18 mouse cellular contexts compared by ENCODE assay signal in the genomic region with DNA sequence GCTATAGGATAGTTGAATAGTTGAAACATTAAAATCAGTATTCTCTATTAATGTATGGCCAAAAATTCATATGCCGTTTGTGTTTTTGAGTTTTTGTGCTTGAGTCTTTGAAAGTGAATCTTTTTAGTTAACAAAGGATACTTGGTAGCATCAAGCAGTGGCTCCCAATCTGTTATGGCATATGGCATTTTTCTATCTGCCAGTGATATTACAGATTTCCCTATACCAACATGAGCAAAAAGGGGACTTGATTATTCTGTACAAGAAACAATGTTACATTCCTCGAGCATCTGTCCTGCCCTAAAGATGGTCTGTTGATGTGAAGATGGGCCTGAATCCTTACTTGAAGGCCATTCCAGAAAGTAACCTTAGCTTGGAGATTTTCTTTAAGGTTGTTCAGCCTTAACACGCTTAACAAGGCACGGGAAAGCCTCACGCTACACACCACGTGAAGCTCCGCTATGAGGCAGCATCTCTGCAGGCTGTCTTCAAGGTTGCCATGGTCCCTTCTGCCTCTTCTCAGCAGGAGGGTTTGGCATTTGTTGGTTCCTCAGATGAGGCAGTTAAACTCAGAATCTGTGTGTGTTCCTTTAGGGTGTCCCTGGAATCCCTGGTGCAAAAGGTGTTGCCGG. TPM values are rescaled to one million over a fixed set of nuclear protein-coding genes. Genes with fewer than 3 reads are reported as not detected.
DNase-seq lines count a peak whose midpoint lies in the region; ATAC-seq lines count a peak whose summit lies in the region.
"Had no signal": no experiment of that assay in that cellular context is flagged by ENCODE, and none has a peak within 500 bp of the region (broad histone marks: within the 10 kb centered on the region; RNA-seq: fewer than 3 reads in every experiment).

No protein-coding gene starts in this region.

- H3K9ac ChIP-seq in forebrain, embryonic 16.5 days (replicated peaks; ENCODE audit: low read depth, low read length) = no peak overlapping the region
- no peak overlapping the region for H3K9ac ChIP-seq in kidney, embryonic 16.5 days (replicated peaks; ENCODE audit: low read length)
- no peak overlapping the region for H3K9ac ChIP-seq in intestine, embryonic 15.5 days
- H3K9ac ChIP-seq: hindbrain, embryonic 13.5 days; liver, embryonic 15.5 days; stomach, embryonic 15.5 days had no signal

- H3K9me3 ChIP-seq in forebrain, embryonic 16.5 days (ENCODE audit: control insufficient read depth, low read length) = no peaks in the 10 kb centered on the region
- H3K9me3 ChIP-seq in kidney, embryonic 16.5 days (ENCODE audit: low read length) = no peaks in the 10 kb centered on the region
- no peaks in the 10 kb centered on the region for H3K9me3 ChIP-seq in intestine, embryonic 15.5 days
- H3K9me3 ChIP-seq: hindbrain, embryonic 13.5 days; liver, embryonic 15.5 days; stomach, embryonic 15.5 days had no signal

- H3K36me3 ChIP-seq in forebrain, embryonic 16.5 days (ENCODE audit: control insufficient read depth, insufficient read depth) = no peaks in the 10 kb centered on the region
- H3K36me3 ChIP-seq in kidney, embryonic 16.5 days (ENCODE audit: insufficient read depth, low read length) = no peaks in the 10 kb centered on the region
- H3K36me3 ChIP-seq in intestine, embryonic 15.5 days = no peaks in the 10 kb centered on the region
- H3K36me3 ChIP-seq: hindbrain, embryonic 13.5 days; liver, embryonic 15.5 days; stomach, embryonic 15.5 days had no signal

- peaks cover 15% of the 10 kb centered on the region for H3K4me1 ChIP-seq in forebrain, embryonic 16.5 days (replicated peaks; ENCODE audit: control insufficient read depth, insufficient read depth, low read length)
- H3K4me1 ChIP-seq in kidney, embryonic 16.5 days (ENCODE audit: insufficient read depth, low read length) = no peaks in the 10 kb centered on the region
- no peaks in the 10 kb centered on the region for H3K4me1 ChIP-seq in intestine, embryonic 15.5 days (replicated peaks)
- H3K4me1 ChIP-seq: liver, embryonic 15.5 days had no signal

- WGBS in forebrain, embryonic 16.5 days = 68% methylated on average over 8 of the region's 8 CpGs
- WGBS in kidney, embryonic 16.5 days = 88% methylated on average over 8 of the region's 8 CpGs
- 87% methylated on average over 8 of the region's 8 CpGs for WGBS in intestine, embryonic 15.5 days

- H3K4me2 ChIP-seq in forebrain, embryonic 16.5 days (ENCODE audit: low read length) = no peak overlapping the region
- H3K4me2 ChIP-seq in kidney, embryonic 16.5 days (replicated peaks; ENCODE audit: low read depth, low read length) = no peak overlapping the region
- no peak overlapping the region for H3K4me2 ChIP-seq in intestine, embryonic 15.5 days (replicated peaks)
- H3K4me2 ChIP-seq: hindbrain, embryonic 13.5 days; liver, embryonic 15.5 days; stomach, embryonic 15.5 days had no signal

- DNase-seq in brain, adult 2 months (ENCODE audit: low read depth, low spot score) = peak; percentile 97
- DNase-seq in cerebellum, adult 11 months = peak; percentile 80
- peak; percentile 63 to 76 for DNase-seq in left cerebral cortex, postnatal 14 days (ENCODE audit: low spot score in 2 of 2)
- DNase-seq in urinary bladder, postnatal 10 days (ENCODE audit: low spot score) = no peak
- no peak for DNase-seq in c-Kit-positive CD71-positive TER-119-positive erythroid progenitor cells, embryonic 14.5 days (ENCODE audit: low spot score)
- DNase-seq: gastrocnemius, postnatal 25 days; kidney, adult 9 months; lung, postnatal 4 days; retina, postnatal 1 day had no signal

- ATAC-seq in forebrain, embryonic 16.5 days = peak; percentile 41; the same call in 1 of the 2 replicates
- no peak for ATAC-seq in kidney, embryonic 16.5 days (ENCODE audit: low FRiP score, low TSS enrichment)
- no peak for ATAC-seq in intestine, embryonic 15.5 days
- ATAC-seq: midbrain, embryonic 16.5 days had no signal

- peak overlapping the region; percentile 74 for H3K27ac ChIP-seq in forebrain, embryonic 16.5 days (ENCODE audit: low read length)
- no peak overlapping the region for H3K27ac ChIP-seq in kidney, embryonic 16.5 days (ENCODE audit: low read length)
- H3K27ac ChIP-seq in intestine, embryonic 15.5 days = no peak overlapping the region
- H3K27ac ChIP-seq: hindbrain, embryonic 13.5 days; liver, embryonic 15.5 days; stomach, embryonic 15.5 days had no signal

- H3K4me3 ChIP-seq in forebrain, embryonic 16.5 days (replicated peaks; ENCODE audit: low read length) = no peak overlapping the region
- H3K4me3 ChIP-seq in kidney, embryonic 16.5 days (ENCODE audit: low read length) = no peak overlapping the region
- H3K4me3 ChIP-seq in intestine, embryonic 15.5 days (replicated peaks) = no peak overlapping the region
- H3K4me3 ChIP-seq: erythroblast, embryonic 14.5 days; hindbrain, embryonic 13.5 days; liver, embryonic 15.5 days; stomach, embryonic 15.5 days had no signal

- intact Hi-C loops in left cerebral cortex, postnatal 14 days (cut with DNase I) = no loop called here

- H3K27me3 ChIP-seq in forebrain, embryonic 16.5 days (replicated peaks; ENCODE audit: control insufficient read depth, insufficient read depth, low read length) = no peaks in the 10 kb centered on the region
- no peaks in the 10 kb centered on the region for H3K27me3 ChIP-seq in kidney, embryonic 16.5 days (ENCODE audit: insufficient read depth, low read length)
- H3K27me3 ChIP-seq in intestine, embryonic 15.5 days (replicated peaks) = no peaks in the 10 kb centered on the region
- H3K27me3 ChIP-seq: CH12.LX; hindbrain, embryonic 13.5 days; liver, embryonic 15.5 days; stomach, embryonic 15.5 days had no signal

RNA-seq across cellular contexts. Expression of gene Col9a1, which starts 45.7 kb away (rescaled TPM):
- polyA plus RNA-seq in forebrain, embryonic 16.5 days (2015; fragmentation: Nextera tagmentation; extraction: Ambion mirVana) = 1.0 and 3.8 TPM in 2 replicates
- total RNA-seq in left cerebral cortex, postnatal 14 days (2021) = 1 to 10 TPM; 1.8 to 1.9 TPM
- polyA plus RNA-seq in kidney, embryonic 16.5 days (2015; fragmentation: Nextera tagmentation; extraction: Ambion mirVana) = 8.5 and 8.6 TPM in 2 replicates
- 2.1 and 2.5 TPM in 2 replicates for polyA plus RNA-seq in intestine, embryonic 15.5 days (2015; fragmentation: Nextera tagmentation; extraction: Ambion mirVana)
- total RNA-seq: CH12.LX had no signal

Comparison
In these comparisons a context has a peak if more than half of its experiments do, and no peak if none do; other contexts are left out.
1. DNase-seq: peak in brain, adult 2 months (single experiment), cerebellum, adult 11 months (single experiment) and left cerebral cortex, postnatal 14 days (2 of 2); none in urinary bladder, postnatal 10 days (single experiment) and c-Kit-positive CD71-positive TER-119-positive erythroid progenitor cells, embryonic 14.5 days (single experiment).